ENCODE assay signal across 12 mouse cellular contexts in the genomic region with DNA sequence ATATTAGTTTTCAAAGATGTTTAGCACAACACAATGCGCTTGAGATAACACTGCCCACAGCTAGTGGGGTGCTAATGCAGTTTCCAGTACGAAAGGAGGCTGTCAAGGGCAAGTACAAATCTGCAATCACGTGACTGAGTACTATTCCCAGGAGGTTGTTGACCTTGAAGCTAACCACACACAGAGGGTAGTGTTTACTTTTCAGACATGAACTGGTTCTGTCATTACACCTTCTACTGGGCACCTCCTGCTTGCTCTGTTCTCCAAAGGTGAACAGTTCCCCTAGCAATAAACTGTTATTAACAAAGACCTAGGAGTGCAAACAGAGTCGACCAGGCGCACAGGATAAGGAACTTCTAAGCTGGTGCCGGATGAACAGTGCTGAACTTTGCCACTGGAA. TPM values are rescaled to one million over a fixed set of nuclear protein-coding genes. Genes with fewer than 3 reads are reported as not detected.
A peak's percentile ranks its signal among the peaks of the same experiment; 100 is the strongest.
DNase-seq lines count a peak whose midpoint lies in the region; ATAC-seq and TF ChIP-seq lines count a peak whose summit lies in the region.
"Had no signal": no experiment of that assay in that cellular context is flagged by ENCODE, and none has a peak within 500 bp of the region (broad histone marks: within the 10 kb centered on the region; RNA-seq: fewer than 3 reads in every experiment).

No protein-coding gene starts in this region.

- no peak overlapping the region for H3K9ac ChIP-seq in kidney, embryonic 14.5 days (ENCODE audit: low read depth, low read length)
- H3K9ac ChIP-seq in CH12.LX (ENCODE audit: insufficient read depth, low read depth): no peak overlapping the region
- H3K9ac ChIP-seq in neural tube, embryonic 15.5 days (replicated peaks): no peak overlapping the region
- H3K9ac ChIP-seq: hindbrain, embryonic 14.5 days; limb, embryonic 13.5 days; midbrain, embryonic 13.5 days had no signal

- H3K36me3 ChIP-seq in kidney, embryonic 14.5 days (ENCODE audit: control insufficient read depth, insufficient read depth, low read length): no peaks in the 10 kb centered on the region
- H3K36me3 ChIP-seq in CH12.LX (replicated peaks in 1 of 2; ENCODE audit: control insufficient read depth in 1 of 2, insufficient read depth in 1 of 2, low read length in 1 of 2): peaks cover 0 to 3% of the 10 kb centered on the region in 2 experiments
- H3K36me3 ChIP-seq in neural tube, embryonic 15.5 days: no peaks in the 10 kb centered on the region
- H3K36me3 ChIP-seq: limb, embryonic 13.5 days; midbrain, embryonic 13.5 days had no signal

- H3K4me1 ChIP-seq in kidney, embryonic 14.5 days (ENCODE audit: control insufficient read depth, insufficient read depth, low read length): no peaks in the 10 kb centered on the region
- H3K4me1 ChIP-seq in CH12.LX (ENCODE audit: control insufficient read depth in 1 of 2, insufficient read depth in 2 of 2): peaks cover 2 to 17% of the 10 kb centered on the region in 2 experiments; a peak in 2 of 4 replicates
- no peaks in the 10 kb centered on the region for H3K4me1 ChIP-seq in neural tube, embryonic 15.5 days
- H3K4me1 ChIP-seq: limb, embryonic 13.5 days; midbrain, embryonic 13.5 days had no signal

- H3K4me2 ChIP-seq in kidney, embryonic 14.5 days (replicated peaks; ENCODE audit: low read depth, low read length): no peak overlapping the region
- no peak overlapping the region for H3K4me2 ChIP-seq in CH12.LX (ENCODE audit: insufficient read depth, low read depth, poor library complexity, severe bottlenecking)
- H3K4me2 ChIP-seq in neural tube, embryonic 15.5 days: no peak overlapping the region
- H3K4me2 ChIP-seq: hindbrain, embryonic 14.5 days; limb, embryonic 13.5 days; midbrain, embryonic 13.5 days had no signal

- no peak overlapping the region for H3K4me3 ChIP-seq in kidney, embryonic 14.5 days (ENCODE audit: low read length)
- no peak overlapping the region for H3K4me3 ChIP-seq in CH12.LX (replicated peaks in 1 of 3; ENCODE audit: low read depth in 2 of 3, low read length in 2 of 3, poor library complexity in 1 of 3)
- no peak overlapping the region for H3K4me3 ChIP-seq in neural tube, embryonic 15.5 days (replicated peaks)
- H3K4me3 ChIP-seq: limb, embryonic 13.5 days; midbrain, embryonic 13.5 days had no signal

- dilution Hi-C loops in CH12.LX (cut with MboI; ENCODE audit: extremely low pct_ligation_motif_present, extremely low pct_unique_long_range_greater_than_20kb, low sequenced_read_pairs): no loop called here

- TF ChIP-seq RAD21 in CH12.LX (IDR thresholded peaks at IDR 0.05; ENCODE audit: low read depth, low read length): no peak

- no peak for TF ChIP-seq EP300 in CH12.LX (IDR thresholded peaks at IDR 0.05; ENCODE audit: low read length)

- no peak for ATAC-seq in kidney, embryonic 14.5 days (ENCODE audit: low FRiP score, low TSS enrichment)
- ATAC-seq in neural tube, embryonic 15.5 days (ENCODE audit: low FRiP score): no peak
- ATAC-seq: midbrain, embryonic 13.5 days had no signal

- H3K79me2 ChIP-seq in CH12.LX (replicated peaks; ENCODE audit: control insufficient read depth, extremely low read depth, insufficient read depth, poor library complexity, severe bottlenecking): no peaks in the 10 kb centered on the region

- H3K9me3 ChIP-seq in kidney, embryonic 14.5 days (ENCODE audit: control insufficient read depth, low read length): no peaks in the 10 kb centered on the region
- H3K9me3 ChIP-seq in CH12.LX (replicated peaks; ENCODE audit: low read length): no peaks in the 10 kb centered on the region
- no peaks in the 10 kb centered on the region for H3K9me3 ChIP-seq in neural tube, embryonic 15.5 days (replicated peaks)
- H3K9me3 ChIP-seq: limb, embryonic 13.5 days; midbrain, embryonic 13.5 days had no signal

- no peak for TF ChIP-seq CTCF in CH12.LX (conservative IDR thresholded peaks at IDR 0.05 in 1 of 2, IDR thresholded peaks at IDR 0.05 in 1 of 2; ENCODE audit: low read depth in 2 of 2, low read length in 2 of 2)

- 52% methylated on average over 6 of the region's 6 CpGs for WGBS in kidney, embryonic 14.5 days
- 14% methylated on average over 6 of the region's 6 CpGs for WGBS in large intestine, adult 2 months
- 72% methylated on average over 6 of the region's 6 CpGs for WGBS in neural tube, embryonic 15.5 days

- peak; percentile 38 for DNase-seq in adrenal gland, postnatal 10 days
- no peak for DNase-seq in adrenal gland, postnatal 4 days (ENCODE audit: low spot score in 2 of 2)
- peak; percentile 53 for DNase-seq in kidney, postnatal 14 days
- DNase-seq in CH12.LX (ENCODE audit: extremely low read depth): no peak
- peak; percentile 47 for DNase-seq in large intestine, adult 2 months (ENCODE audit: low read depth, low spot score)
- no peak for DNase-seq in left cerebral cortex, adult 18-20 months (ENCODE audit: low spot score in 2 of 2)
- DNase-seq: thymus, postnatal 4 days had no signal

- in situ Hi-C loops in CH12.LX (cut with MboI; ENCODE audit: low pct_ligation_motif_present, low pct_unique_long_range_greater_than_20kb, low sequenced_read_pairs): no loop called here

- TF ChIP-seq POLR2A in CH12.LX (IDR thresholded peaks at IDR 0.05; ENCODE audit: low read depth, low read length): no peak

- no peaks in the 10 kb centered on the region for H3K27me3 ChIP-seq in kidney, embryonic 14.5 days (ENCODE audit: control insufficient read depth, insufficient read depth, low read length)
- H3K27me3 ChIP-seq in CH12.LX (replicated peaks): no peaks in the 10 kb centered on the region
- H3K27me3 ChIP-seq in neural tube, embryonic 15.5 days (replicated peaks): no peaks in the 10 kb centered on the region
- H3K27me3 ChIP-seq: limb, embryonic 13.5 days; midbrain, embryonic 13.5 days had no signal

- H3K27ac ChIP-seq in kidney, embryonic 14.5 days (ENCODE audit: low read depth, low read length): no peak overlapping the region
- H3K27ac ChIP-seq in CH12.LX (ENCODE audit: insufficient read depth, low read depth): no peak overlapping the region
- H3K27ac ChIP-seq in neural tube, embryonic 15.5 days (replicated peaks): no peak overlapping the region
- H3K27ac ChIP-seq: hindbrain, embryonic 14.5 days; limb, embryonic 13.5 days; midbrain, embryonic 13.5 days had no signal

TF ChIP-seq in CH12.LX, 34 proteins besides CTCF, POLR2A, EP300 and RAD21:
- TF ChIP-seq BHLHE40 (IDR thresholded peaks at IDR 0.05; ENCODE audit: low read depth, low read length) (peak; percentile 70), USF2 (conservative IDR thresholded peaks at IDR 0.05; ENCODE audit: low read depth, low read length) (peak; percentile 73), USF1 (IDR thresholded peaks at IDR 0.05; ENCODE audit: low read depth, low read length) (peak; percentile 73), JUND (conservative IDR thresholded peaks at IDR 0.05; ENCODE audit: low read depth, low read length) (no peak)

RNA-seq across cellular contexts. Expression of a gene that starts 9.8 kb away (rescaled TPM):
- 1 to 10 TPM; 2.0 to 3.1 TPM for total RNA-seq in adrenal gland, postnatal 10 days (2021)
- total RNA-seq in adrenal gland, postnatal 4 days (2021): 1 to 10 TPM; 6.6 to 6.7 TPM
- polyA plus RNA-seq in kidney, embryonic 14.5 days (2014; fragmentation: Nextera tagmentation; extraction: Ambion mirVana): 8.6 and 11.3 TPM in 2 replicates
- total RNA-seq in CH12.LX (2012; rRNA removed) (4.6 and 4.9 TPM in 2 replicates), CH12.LX (2014; rRNA removed) (13.7 and 14.0 TPM in 2 replicates)
- 11.9 and 12.4 TPM in 2 replicates for polyA plus RNA-seq in CH12.LX (2012; ENCODE audit: insufficient read length, low read depth)
- polyA plus RNA-seq in large intestine, adult 2 months (2012; rRNA removed): 1.2 and 1.4 TPM in 2 replicates
- total RNA-seq in left cerebral cortex, adult 18-20 months (2021): 10 to 100 TPM; 73.9 to 75.8 TPM
- polyA plus RNA-seq in neural tube, embryonic 15.5 days (2015; fragmentation: Nextera tagmentation; extraction: Ambion mirVana): 41.8 and 47.2 TPM in 2 replicates

RNA-seq across cellular contexts. Expression of a gene that starts 33.6 kb away (rescaled TPM):
- total RNA-seq in adrenal gland, postnatal 10 days (2021): 1 to 10 TPM in 1 of 2 experiments, under 1 TPM in 1; 0.69 to 1.3 TPM
- 1 to 10 TPM; 1.2 to 1.8 TPM for total RNA-seq in adrenal gland, postnatal 4 days (2021)
- 0.33 and 0.47 TPM in 2 replicates for polyA plus RNA-seq in kidney, embryonic 14.5 days (2014; fragmentation: Nextera tagmentation; extraction: Ambion mirVana)
- total RNA-seq in CH12.LX (2012; rRNA removed) (0.80 and 1.1 TPM in 2 replicates), CH12.LX (2014; rRNA removed) (2.1 and 3.0 TPM in 2 replicates)
- 1.8 and 2.0 TPM in 2 replicates for polyA plus RNA-seq in CH12.LX (2012; ENCODE audit: insufficient read length, low read depth)
- polyA plus RNA-seq in large intestine, adult 2 months (2012; rRNA removed): 0.27 and 0.33 TPM in 2 replicates
- total RNA-seq in left cerebral cortex, adult 18-20 months (2021): 1 to 10 TPM; 3.6 to 4.5 TPM
- 0.49 and 0.69 TPM in 2 replicates for polyA plus RNA-seq in neural tube, embryonic 15.5 days (2015; fragmentation: Nextera tagmentation; extraction: Ambion mirVana)

RNA-seq across cellular contexts. Expression of a gene that starts 51.6 kb away (rescaled TPM):
- total RNA-seq in adrenal gland, postnatal 10 days (2021): 100 to 1,000 TPM; 107 to 122 TPM
- total RNA-seq in adrenal gland, postnatal 4 days (2021): 100 to 1,000 TPM; 184 to 192 TPM
- 46.9 and 57.2 TPM in 2 replicates for polyA plus RNA-seq in kidney, embryonic 14.5 days (2014; fragmentation: Nextera tagmentation; extraction: Ambion mirVana)
- total RNA-seq in CH12.LX (2012; rRNA removed) (16.8 and 18.6 TPM in 2 replicates), CH12.LX (2014; rRNA removed) (12.3 and 12.5 TPM in 2 replicates)
- 45.1 and 45.4 TPM in 2 replicates for polyA plus RNA-seq in CH12.LX (2012; ENCODE audit: insufficient read length, low read depth)
- 251 and 313 TPM in 2 replicates for polyA plus RNA-seq in large intestine, adult 2 months (2012; rRNA removed)
- 100 to 1,000 TPM; 165 to 168 TPM for total RNA-seq in left cerebral cortex, adult 18-20 months (2021)
- 136 and 143 TPM in 2 replicates for polyA plus RNA-seq in neural tube, embryonic 15.5 days (2015; fragmentation: Nextera tagmentation; extraction: Ambion mirVana)

Comparison
In these comparisons a context has a peak if more than half of its experiments do, and no peak if none do; other contexts are left out.
1. DNase-seq: peak in adrenal gland, postnatal 10 days (single experiment), kidney, postnatal 14 days (single experiment) and large intestine, adult 2 months (single experiment); none in adrenal gland, postnatal 4 days (0 of 2), CH12.LX (single experiment) and left cerebral cortex, adult 18-20 months (0 of 2).
2. RNA of a gene that starts 9.8 kb away (total RNA-seq): 73.9 to 75.8 TPM in left cerebral cortex, adult 18-20 months; 4.6 to 14.0 TPM in CH12.LX, 6.6 to 6.7 TPM in adrenal gland, postnatal 4 days and 2.0 to 3.1 TPM in adrenal gland, postnatal 10 days; every median in the first group is over 4 times any median in the second.
3. RNA of a gene that starts 51.6 kb away (total RNA-seq): 184 to 192 TPM in adrenal gland, postnatal 4 days, 165 to 168 TPM in left cerebral cortex, adult 18-20 months and 107 to 122 TPM in adrenal gland, postnatal 10 days; 12.3 to 18.6 TPM in CH12.LX; every median in the first group is over 4 times any median in the second.